Mouse (Mus musculus) skeletal muscle tissue, adult 2 months (tissue): ENCODE measurements around the gene Camta1.

Experiments used
- DNase-seq: peaks from one replicate; pipeline ENCODE4 v3.0.0-alpha.2; 2012; ENCODE audit warnings: low read depth, low spot score

Gene Camta1

GRCm38 (mm10) chr4:151156904-151157303 is 704.8 kb downstream of the Camta1 start:
- DNase-seq, result peak; percentile 68

GRCm38 (mm10) chr4:151155587-151155986 is 706.1 kb downstream of the Camta1 start:
- DNase-seq, result no peak

- no peak for DNase-seq
Observed at GRCm38 (mm10) chr4:151154306-151154705, 707.4 kb downstream of the Camta1 start.

GRCm38 (mm10) chr4:151152010-151152409 is 709.7 kb downstream of the Camta1 start:
- no peak for DNase-seq

- no peak for DNase-seq
Observed at GRCm38 (mm10) chr4:151150842-151151241, 710.8 kb downstream of the Camta1 start.

GRCm38 (mm10) chr4:151150115-151150514 is 711.6 kb downstream of the Camta1 start:
- DNase-seq, result no peak

GRCm38 (mm10) chr4:151147541-151147940 is 714.1 kb downstream of the Camta1 start:
- no peak for DNase-seq

- DNase-seq, result no peak
Observed at GRCm38 (mm10) chr4:151144121-151144520, 717.6 kb downstream of the Camta1 start.

- peak; percentile 74 for DNase-seq
Observed at GRCm38 (mm10) chr4:151141196-151141880, 720.3 kb downstream of the Camta1 start.

- no peak for DNase-seq
Observed at GRCm38 (mm10) chr4:151140368-151140982, 721.2 kb downstream of the Camta1 start.

- DNase-seq, result peak; percentile 66
Observed at GRCm38 (mm10) chr4:151139053-151139840, 722.4 kb downstream of the Camta1 start.

- no peak for DNase-seq
Observed at GRCm38 (mm10) chr4:151138586-151138985, 723.1 kb downstream of the Camta1 start.

GRCm38 (mm10) chr4:151138135-151138534 is 723.5 kb downstream of the Camta1 start:
- DNase-seq, result no peak

- no peak for DNase-seq
Observed at GRCm38 (mm10) chr4:151137701-151138100, 724.0 kb downstream of the Camta1 start.

- DNase-seq, result no peak
Observed at GRCm38 (mm10) chr4:151135491-151135890, 726.2 kb downstream of the Camta1 start.

- no peak for DNase-seq
Observed at GRCm38 (mm10) chr4:151133760-151134159, 727.9 kb downstream of the Camta1 start.

- peak; percentile 90 for DNase-seq
Observed at GRCm38 (mm10) chr4:151132493-151132892, 729.2 kb downstream of the Camta1 start.

- DNase-seq, result peak; percentile 75
Observed at GRCm38 (mm10) chr4:151130756-151131490, 730.8 kb downstream of the Camta1 start.

GRCm38 (mm10) chr4:151129725-151130557 is 731.7 kb downstream of the Camta1 start:
- peak; percentile 89 for DNase-seq

- no peak for DNase-seq
Observed at GRCm38 (mm10) chr4:151128641-151129541, 732.8 kb downstream of the Camta1 start.
